Mouse (Mus musculus) urinary bladder, postnatal 4 days (tissue): ENCODE data around the gene Txn1.

ENCODE experiments used
- DNase-seq, 2 experiments: peaks; one replicate each; pipeline ENCODE4 v3.0.0; 2021 to 2022; ENCODE audit warnings: low spot score in 2 of 2

Gene Txn1

GRCm38 (mm10) chr4:57901210-57901609 lies 55.0 kb downstream of the Txn1 start:
- no peak for DNase-seq

GRCm38 (mm10) chr4:57896631-57897030 lies 59.6 kb downstream of the Txn1 start:
- DNase-seq, result no peak

- no peak for DNase-seq
Measured at GRCm38 (mm10) chr4:57895902-57896301, 60.3 kb downstream of the Txn1 start.

- DNase-seq, result no peak
Measured at GRCm38 (mm10) chr4:57895140-57895539, 61.1 kb downstream of the Txn1 start.
